Mouse (Mus musculus) midbrain, embryonic 15.5 days (tissue): ENCODE data around the gene Card6. TPM values are rescaled to one million over a fixed set of nuclear protein-coding genes. Genes with fewer than 3 reads are reported as not detected.

ENCODE experiments used
- ATAC-seq: fragments of 200-750 bp; cut with Nextera tagmentation; replicated peaks from 2 replicates; pipeline ENCODE4 v1.8.0; 2017; ENCODE audit warnings: moderate TSS enrichment
- H3K27ac ChIP-seq: fragments of 300-500 bp; sonication (generic); 2 replicates; pipeline ENCODE4 v1.5.1; 2015; ENCODE audit warnings: mild to moderate bottlenecking, inconsistent platforms
- H3K27me3 ChIP-seq: fragments of 300-500 bp; sonication (generic); replicated peaks from 2 replicates; pipeline ENCODE4 v1.6.1; 2015; ENCODE audit warnings: inconsistent platforms
- H3K36me3 ChIP-seq: fragments of 300-500 bp; sonication (generic); replicated peaks from 2 replicates; pipeline ENCODE4 v1.6.1; 2015; ENCODE audit warnings: inconsistent platforms
- H3K4me1 ChIP-seq: fragments of 300-500 bp; sonication (generic); 2 replicates; pipeline ENCODE4 v1.6.1; 2015; ENCODE audit warnings: inconsistent platforms
- H3K4me2 ChIP-seq: fragments of 300-500 bp; sonication (generic); 2 replicates; pipeline ENCODE4 v1.6.1; 2015; ENCODE audit warnings: inconsistent platforms, mild to moderate bottlenecking, moderate library complexity
- H3K4me3 ChIP-seq: fragments of 300-500 bp; sonication (generic); 2 replicates; pipeline ENCODE4 v1.5.1; 2015; ENCODE audit warnings: mild to moderate bottlenecking, inconsistent platforms
- H3K9ac ChIP-seq: fragments of 300-500 bp; sonication (generic); 2 replicates; pipeline ENCODE4 v1.6.1; 2015; ENCODE audit warnings: mild to moderate bottlenecking, inconsistent platforms
- H3K9me3 ChIP-seq: fragments of 300-500 bp; sonication (generic); 2 replicates; pipeline ENCODE4 v1.6.1; 2016; ENCODE audit warnings: inconsistent platforms
- WGBS: fragments of 180-500 bp; shearing (Covaris S2); methylation state at CpG from one replicate; pipeline ENCODE4 v1.1.7; 2015; ENCODE audit warnings: mixed read lengths; 5-methylcytosine and 5-hydroxymethylcytosine counted together
- polyA plus RNA-seq: library from polyadenylated mRNA; unstranded; fragments of >200 nt; fragmentation: Nextera tagmentation; extraction: Ambion mirVana; gene quantifications from 2 replicates; pipeline ENCODE4 v1.2.1, GENCODE M21; 2015

Card6 gene
- polyA plus RNA-seq, 1 experiment from 2014 or later: 0.39 TPM

GRCm38 (mm10) chr15:5105891-5106290 is 2.4 kb downstream of the Card6 start:
- ATAC-seq: 0 out of 2 replicates have a peak, but pooled peaks have one; percentile 45
- Histone ChIP-seq H3K27ac (no peak overlapping the region), H3K9ac (no peak overlapping the region), H3K4me1 (no peaks in the 10 kb centered on the region), H3K9me3 (no peaks in the 10 kb centered on the region), H3K4me2 (no peak overlapping the region), H3K4me3 (no peak overlapping the region), H3K27me3 (no peaks in the 10 kb centered on the region), H3K36me3 (no peaks in the 10 kb centered on the region)
- WGBS: 84% methylated on average over 6 of the region's 6 CpGs

GRCm38 (mm10) chr15:5102312-5102711 is 6.0 kb downstream of the Card6 start:
- Histone ChIP-seq H3K27me3 (no peaks in the 10 kb centered on the region), H3K4me3 (no peak overlapping the region), H3K36me3 (no peaks in the 10 kb centered on the region), H3K27ac (no peak overlapping the region), H3K4me2 (no peak overlapping the region), H3K9me3 (no peaks in the 10 kb centered on the region), H3K4me1 (no peaks in the 10 kb centered on the region), H3K9ac (no peak overlapping the region)
- 96% methylated on average over 4 of the region's 4 CpGs for WGBS
- no peak for ATAC-seq

DNA sequence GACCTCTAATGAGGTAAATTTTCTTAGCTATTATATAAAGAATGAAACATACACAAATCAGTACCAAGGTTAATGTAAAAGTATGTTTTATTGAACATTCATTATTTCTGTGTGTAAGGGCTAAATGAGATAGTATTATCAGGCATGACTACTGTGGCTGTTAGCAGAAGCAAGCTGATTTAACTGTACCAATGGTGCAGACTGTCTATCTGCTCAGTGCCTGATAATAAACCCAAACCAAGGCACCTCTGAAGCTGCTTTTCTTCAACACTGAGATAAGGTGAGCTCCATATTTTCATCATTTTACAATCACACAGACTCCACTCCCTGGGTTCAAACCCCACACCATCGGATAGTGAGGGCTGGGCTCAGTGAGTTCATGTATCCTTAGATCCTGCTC is 11.0 kb downstream of the Card6 start:
- Histone ChIP-seq H3K27ac (no peak overlapping the region), H3K4me2 (no peak overlapping the region), H3K9me3 (no peaks in the 10 kb centered on the region), H3K9ac (no peak overlapping the region), H3K36me3 (no peaks in the 10 kb centered on the region), H3K4me3 (no peak overlapping the region), H3K4me1 (no peaks in the 10 kb centered on the region), H3K27me3 (no peaks in the 10 kb centered on the region)
- 95% methylated on average over 1 of the region's 1 CpGs for WGBS
- no peak for ATAC-seq

- H3K4me1 ChIP-seq: no peaks in the 10 kb centered on the region
Observed at GRCm38 (mm10) chr15:5095534-5096301, 12.6 kb downstream of the Card6 start.

GRCm38 (mm10) chr15:5090131-5090530 is 18.2 kb downstream of the Card6 start:
- Histone ChIP-seq H3K4me3 (no peak overlapping the region), H3K9ac (no peak overlapping the region), H3K4me1 (no peaks in the 10 kb centered on the region), H3K36me3 (no peaks in the 10 kb centered on the region), H3K9me3 (no peaks in the 10 kb centered on the region), H3K4me2 (no peak overlapping the region), H3K27me3 (no peaks in the 10 kb centered on the region), H3K27ac (no peak overlapping the region)
- no peak for ATAC-seq
- WGBS: 94% methylated on average over 10 of the region's 10 CpGs

More at GRCm38 (mm10) chr15:5095534-5096301, 12.6 kb downstream of the Card6 start:
- H3K27me3 ChIP-seq: no peaks in the 10 kb centered on the region
- H3K36me3 ChIP-seq: no peaks in the 10 kb centered on the region
- no peak overlapping the region for H3K4me2 ChIP-seq
- no peaks in the 10 kb centered on the region for H3K9me3 ChIP-seq
- no peak overlapping the region for H3K9ac ChIP-seq
- ATAC-seq: no peak
- 88% methylated on average over 11 of the region's 11 CpGs for WGBS
- H3K27ac ChIP-seq: no peak overlapping the region
- H3K4me3 ChIP-seq: no peak overlapping the region

DNA sequence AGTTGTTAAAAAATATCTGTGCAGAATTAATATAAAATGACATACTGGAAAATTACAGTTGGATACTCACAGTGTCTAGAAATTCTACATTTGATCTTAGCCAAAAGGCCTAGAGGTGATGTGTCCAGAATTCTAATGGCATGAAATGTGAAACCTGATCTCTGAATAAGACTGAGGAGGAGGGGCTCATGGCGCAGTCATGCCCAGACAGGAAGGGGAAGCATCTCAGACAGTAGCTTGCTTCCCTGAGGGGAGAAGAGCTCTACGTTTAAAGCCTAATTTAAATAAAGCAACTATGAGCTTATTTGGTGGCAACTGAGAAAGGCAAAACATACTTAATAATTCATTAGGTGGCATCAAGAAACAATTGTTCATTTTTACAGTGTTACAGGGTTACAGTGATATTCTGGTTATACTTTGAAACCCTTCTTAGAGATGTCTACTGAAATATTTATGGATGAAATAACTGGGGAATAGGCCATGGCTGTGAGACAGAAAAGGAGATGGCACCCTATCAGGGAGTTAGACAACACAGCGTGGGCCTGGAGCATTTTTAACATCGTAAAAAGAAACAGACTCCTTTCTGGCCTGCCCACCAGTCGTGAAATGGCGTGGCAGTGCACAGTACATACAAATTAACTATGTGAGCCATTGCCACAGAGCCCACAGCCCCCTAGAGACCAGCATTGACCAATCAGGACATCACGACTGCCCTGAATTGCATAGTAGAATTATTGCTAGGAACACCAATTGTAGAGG is 19.3 kb downstream of the Card6 start:
- Histone ChIP-seq H3K4me2 (no peak overlapping the region), H3K27me3 (no peaks in the 10 kb centered on the region), H3K9me3 (no peaks in the 10 kb centered on the region), H3K27ac (peak overlapping the region; percentile 38; the same call in 1 of the 2 replicates), H3K9ac (no peak overlapping the region), H3K4me3 (no peak overlapping the region), H3K36me3 (no peaks in the 10 kb centered on the region), H3K4me1 (no peaks in the 10 kb centered on the region)
- WGBS: 50% methylated on average over 7 of the region's 7 CpGs
- peak; percentile 92 for ATAC-seq

GRCm38 (mm10) chr15:5086162-5086561 is 22.2 kb downstream of the Card6 start:
- Histone ChIP-seq H3K27ac (no peak overlapping the region), H3K36me3 (no peaks in the 10 kb centered on the region), H3K4me1 (no peaks in the 10 kb centered on the region), H3K27me3 (no peaks in the 10 kb centered on the region), H3K4me3 (no peak overlapping the region), H3K9me3 (no peaks in the 10 kb centered on the region), H3K9ac (no peak overlapping the region), H3K4me2 (no peak overlapping the region)
- WGBS: 11% methylated on average over 2 of the region's 2 CpGs
- no peak for ATAC-seq

- Histone ChIP-seq H3K27me3 (no peaks in the 10 kb centered on the region), H3K27ac (no peak overlapping the region), H3K9me3 (no peaks in the 10 kb centered on the region), H3K36me3 (no peaks in the 10 kb centered on the region), H3K4me3 (no peak overlapping the region), H3K4me2 (no peak overlapping the region), H3K4me1 (no peaks in the 10 kb centered on the region), H3K9ac (no peak overlapping the region)
- WGBS: 92% methylated on average over 1 of the region's 1 CpGs
- no peak for ATAC-seq
Observed at GRCm38 (mm10) chr15:5081235-5081634, 27.1 kb downstream of the Card6 start.

DNA sequence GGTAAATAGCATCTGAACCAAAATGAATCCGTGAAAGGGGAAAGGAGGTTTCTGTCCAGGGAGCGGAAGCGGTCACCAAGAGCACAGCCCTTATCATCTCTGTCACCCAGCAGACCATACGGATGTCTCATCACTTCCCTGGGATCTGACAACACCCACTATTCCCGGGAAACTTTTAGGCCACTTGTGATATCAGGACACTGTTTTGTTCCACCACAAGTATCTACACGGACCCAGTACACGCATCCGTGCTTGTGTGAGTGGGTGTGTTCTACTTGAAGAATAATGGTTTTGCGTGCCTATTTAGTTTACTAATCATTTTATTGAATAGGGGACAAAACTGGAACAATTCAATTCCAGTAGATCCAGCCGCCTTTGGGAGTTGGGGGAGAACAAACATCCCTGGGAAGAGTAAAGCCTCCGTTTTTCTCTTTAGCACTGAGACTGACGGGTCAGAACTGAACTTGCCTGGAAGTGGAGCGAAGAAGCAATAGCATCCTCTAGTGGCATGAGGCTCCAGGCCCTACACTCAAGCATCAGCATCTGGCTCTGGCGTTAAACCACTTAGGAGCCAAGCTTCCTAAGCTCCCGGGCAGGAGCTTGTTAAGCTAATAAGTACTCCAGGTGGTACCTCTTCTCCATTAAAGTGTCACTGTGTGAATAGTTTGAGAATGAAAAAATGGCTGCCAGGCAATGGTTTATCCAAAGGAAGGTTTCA is 39.4 kb downstream of the Card6 start:
- no peaks in the 10 kb centered on the region for H3K4me1 ChIP-seq
- H3K4me3 ChIP-seq: no peak overlapping the region
- no peak overlapping the region for H3K27ac ChIP-seq
- no peaks in the 10 kb centered on the region for H3K36me3 ChIP-seq
- no peaks in the 10 kb centered on the region for H3K9me3 ChIP-seq
- H3K4me2 ChIP-seq: no peak overlapping the region
- peak; percentile 92 for ATAC-seq
- H3K27me3 ChIP-seq: no peaks in the 10 kb centered on the region
- WGBS: 60% methylated on average over 15 of the region's 15 CpGs
- H3K9ac ChIP-seq: no peak overlapping the region

DNA sequence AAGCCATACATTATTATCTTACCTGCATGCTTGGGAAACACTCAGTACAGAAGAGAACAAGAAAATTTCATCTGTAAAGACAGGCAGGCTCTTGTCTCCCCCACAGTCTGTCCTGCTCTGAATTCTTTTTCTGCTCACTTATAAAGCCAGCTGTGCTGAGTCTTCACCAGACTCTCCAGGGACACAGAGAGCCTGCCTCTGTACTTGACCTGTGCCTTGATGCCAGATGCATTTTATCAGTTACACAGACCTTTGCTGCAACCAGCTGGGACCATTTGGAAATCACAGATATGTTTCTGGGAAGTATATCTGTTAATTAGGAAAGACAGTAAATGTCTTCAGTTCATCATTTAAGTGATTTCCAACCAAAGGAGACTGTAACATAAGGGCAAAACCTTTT is 44.7 kb downstream of the Card6 start, which contains the start of gene C7:
C7 (minus strand) TSS at position 106 of the 400 bp plus-strand sequence.
- H3K4me1 ChIP-seq: no peaks in the 10 kb centered on the region

More for the DNA sequence above, 44.7 kb downstream of the Card6 start, which contains the start of gene C7:
- H3K4me3 ChIP-seq: no peak within 1 kb of the TSS
- no peak for ATAC-seq
- H3K27me3 ChIP-seq: no peaks in the 10 kb centered on the region
- no peak within 1 kb of the TSS for H3K27ac ChIP-seq
- H3K9ac ChIP-seq: no peak within 1 kb of the TSS
- H3K9me3 ChIP-seq: no peaks in the 10 kb centered on the region
- H3K36me3 ChIP-seq: no peaks in the 10 kb centered on the region
- H3K4me2 ChIP-seq: no peak within 1 kb of the TSS
